Mouse (Mus musculus): ENCODE data around the gene Fat3. TPM values are rescaled to one million over a fixed set of nuclear protein-coding genes. Genes with fewer than 3 reads are reported as not detected.

Fat3 gene
- polyA plus RNA-seq, 1 experiment = 10.5 TPM

GRCm38 (mm10) chr9:15955147-15955782, 545.8 kb downstream of the Fat3 start:
- 76% methylated on average over 5 of the region's 5 CpGs for WGBS

GRCm38 (mm10) chr9:15954338-15954704, 546.8 kb downstream of the Fat3 start:
- TF ChIP-seq CTCF (IDR thresholded peaks at IDR 0.05; ENCODE audit: borderline replicate concordance, insufficient read depth, low read depth, low read length) (no peak), POLR2A (IDR thresholded peaks at IDR 0.05; ENCODE audit: borderline replicate concordance, insufficient read depth, low read length) (no peak)
- Histone ChIP-seq H3K27ac (ENCODE audit: insufficient read depth, low read length) (no peak overlapping the region), H3K4me3 (replicated peaks; ENCODE audit: insufficient read depth, low read depth, low read length) (no peak overlapping the region), H3K4me1 (ENCODE audit: control insufficient read depth, insufficient read depth, low read length) (no peaks in the 10 kb centered on the region), H3K27me3 (ENCODE audit: control insufficient read depth, insufficient read depth, low read length) (no peaks in the 10 kb centered on the region)
- WGBS = 91% methylated on average over 1 of the region's 1 CpGs
- DNase-seq = no peak

More at GRCm38 (mm10) chr9:15955147-15955782, 545.8 kb downstream of the Fat3 start:
- Histone ChIP-seq H3K4me3 (replicated peaks; ENCODE audit: insufficient read depth, low read depth, low read length) (no peak overlapping the region), H3K4me1 (ENCODE audit: control insufficient read depth, insufficient read depth, low read length) (no peaks in the 10 kb centered on the region), H3K27me3 (ENCODE audit: control insufficient read depth, insufficient read depth, low read length) (no peaks in the 10 kb centered on the region), H3K27ac (ENCODE audit: insufficient read depth, low read length) (no peak overlapping the region)
- no peak for TF ChIP-seq POLR2A (IDR thresholded peaks at IDR 0.05; ENCODE audit: borderline replicate concordance, insufficient read depth, low read length)
- no peak for TF ChIP-seq CTCF (IDR thresholded peaks at IDR 0.05; ENCODE audit: borderline replicate concordance, insufficient read depth, low read depth, low read length)
- no peak for DNase-seq

- H3K27me3 ChIP-seq (ENCODE audit: control insufficient read depth, insufficient read depth, low read length) = no peaks in the 10 kb centered on the region
- no peak overlapping the region for H3K27ac ChIP-seq (ENCODE audit: insufficient read depth, low read length)
- DNase-seq = no peak
- H3K4me1 ChIP-seq (ENCODE audit: control insufficient read depth, insufficient read depth, low read length) = no peaks in the 10 kb centered on the region
- no peak for TF ChIP-seq POLR2A (IDR thresholded peaks at IDR 0.05; ENCODE audit: borderline replicate concordance, insufficient read depth, low read length)
- TF ChIP-seq CTCF (IDR thresholded peaks at IDR 0.05; ENCODE audit: borderline replicate concordance, insufficient read depth, low read depth, low read length) = no peak
- 55% methylated on average over 6 of the region's 6 CpGs for WGBS
- no peak overlapping the region for H3K4me3 ChIP-seq (replicated peaks; ENCODE audit: insufficient read depth, low read depth, low read length)
These were observed 547.3 kb downstream of the Fat3 start for GRCm38 (mm10) chr9:15953585-15954337.

GRCm38 (mm10) chr9:15948086-15948485, 553.0 kb downstream of the Fat3 start:
- no peaks in the 10 kb centered on the region for H3K4me1 ChIP-seq (ENCODE audit: control insufficient read depth, insufficient read depth, low read length)
- H3K4me3 ChIP-seq (replicated peaks; ENCODE audit: insufficient read depth, low read depth, low read length) = no peak overlapping the region
- no peak for DNase-seq
- H3K27ac ChIP-seq (ENCODE audit: insufficient read depth, low read length) = no peak overlapping the region
- 86% methylated on average over 4 of the region's 4 CpGs for WGBS
- no peak for TF ChIP-seq POLR2A (IDR thresholded peaks at IDR 0.05; ENCODE audit: borderline replicate concordance, insufficient read depth, low read length)
- TF ChIP-seq CTCF (IDR thresholded peaks at IDR 0.05; ENCODE audit: borderline replicate concordance, insufficient read depth, low read depth, low read length) = no peak
- H3K27me3 ChIP-seq (ENCODE audit: control insufficient read depth, insufficient read depth, low read length) = no peaks in the 10 kb centered on the region

- no peak for TF ChIP-seq CTCF (IDR thresholded peaks at IDR 0.05; ENCODE audit: borderline replicate concordance, insufficient read depth, low read depth, low read length)
- no peak for TF ChIP-seq POLR2A (IDR thresholded peaks at IDR 0.05; ENCODE audit: borderline replicate concordance, insufficient read depth, low read length)
- Histone ChIP-seq H3K27me3 (ENCODE audit: control insufficient read depth, insufficient read depth, low read length) (no peaks in the 10 kb centered on the region), H3K4me1 (ENCODE audit: control insufficient read depth, insufficient read depth, low read length) (no peaks in the 10 kb centered on the region), H3K27ac (ENCODE audit: insufficient read depth, low read length) (no peak overlapping the region), H3K4me3 (replicated peaks; ENCODE audit: insufficient read depth, low read depth, low read length) (no peak overlapping the region)
- DNase-seq = no peak
- WGBS = 78% methylated on average over 3 of the region's 3 CpGs
These were observed 556.9 kb downstream of the Fat3 start for GRCm38 (mm10) chr9:15944182-15944581.

GRCm38 (mm10) chr9:15943486-15944153, 557.5 kb downstream of the Fat3 start:
- no peak for DNase-seq
- TF ChIP-seq CTCF (IDR thresholded peaks at IDR 0.05; ENCODE audit: borderline replicate concordance, insufficient read depth, low read depth, low read length) (no peak), POLR2A (IDR thresholded peaks at IDR 0.05; ENCODE audit: borderline replicate concordance, insufficient read depth, low read length) (no peak)
- Histone ChIP-seq H3K4me1 (ENCODE audit: control insufficient read depth, insufficient read depth, low read length) (no peaks in the 10 kb centered on the region), H3K4me3 (replicated peaks; ENCODE audit: insufficient read depth, low read depth, low read length) (no peak overlapping the region), H3K27ac (ENCODE audit: insufficient read depth, low read length) (no peak overlapping the region), H3K27me3 (ENCODE audit: control insufficient read depth, insufficient read depth, low read length) (no peaks in the 10 kb centered on the region)
- WGBS = 95% methylated on average over 3 of the region's 3 CpGs

- H3K4me1 ChIP-seq (ENCODE audit: control insufficient read depth, insufficient read depth, low read length) = no peaks in the 10 kb centered on the region
- no peak for DNase-seq
- 94% methylated on average over 2 of the region's 2 CpGs for WGBS
- no peak overlapping the region for H3K27ac ChIP-seq (ENCODE audit: insufficient read depth, low read length)
- no peak overlapping the region for H3K4me3 ChIP-seq (replicated peaks; ENCODE audit: insufficient read depth, low read depth, low read length)
- no peak for TF ChIP-seq POLR2A (IDR thresholded peaks at IDR 0.05; ENCODE audit: borderline replicate concordance, insufficient read depth, low read length)
- no peak for TF ChIP-seq CTCF (IDR thresholded peaks at IDR 0.05; ENCODE audit: borderline replicate concordance, insufficient read depth, low read depth, low read length)
- no peaks in the 10 kb centered on the region for H3K27me3 ChIP-seq (ENCODE audit: control insufficient read depth, insufficient read depth, low read length)
These were observed 559.3 kb downstream of the Fat3 start for GRCm38 (mm10) chr9:15941818-15942217.

Measured in cerebellum, adult 2 months (tissue).